Mouse (Mus musculus): ENCODE measurements around the gene Fam161b.

DNA sequence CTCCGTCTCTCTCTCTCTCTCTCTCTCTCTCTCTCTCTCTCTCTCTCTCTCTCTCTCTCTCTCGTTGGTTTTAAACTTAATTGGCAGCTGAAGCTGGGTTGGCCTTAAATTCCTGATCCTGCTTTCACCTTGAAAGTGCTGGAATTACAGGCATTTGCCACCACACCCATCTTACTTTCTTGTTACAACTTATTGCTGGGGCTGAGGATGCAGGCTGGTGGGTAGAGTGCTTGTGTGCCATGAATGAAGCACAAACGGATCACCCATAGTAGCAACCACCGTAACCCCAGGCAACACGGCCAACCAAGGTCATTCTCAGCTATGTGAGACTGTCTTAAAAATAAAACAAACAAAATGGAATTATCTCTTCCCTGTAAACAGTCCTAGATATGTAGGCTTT lies 50.3 kb downstream of the Fam161b start:
- TF ChIP-seq CTCF (IDR thresholded peaks at IDR 0.05; ENCODE audit: insufficient read depth, low read depth, low read length) (no peak), POLR2A (IDR thresholded peaks at IDR 0.05; ENCODE audit: insufficient read depth, low read depth, low read length) (no peak)
